Mouse (Mus musculus): ENCODE results near the gene Nvl.

Gene Nvl

GRCm38 (mm10) chr1:181064648-181065047 is 79.4 kb downstream of the Nvl start:
- no peak for DNase-seq

DNA sequence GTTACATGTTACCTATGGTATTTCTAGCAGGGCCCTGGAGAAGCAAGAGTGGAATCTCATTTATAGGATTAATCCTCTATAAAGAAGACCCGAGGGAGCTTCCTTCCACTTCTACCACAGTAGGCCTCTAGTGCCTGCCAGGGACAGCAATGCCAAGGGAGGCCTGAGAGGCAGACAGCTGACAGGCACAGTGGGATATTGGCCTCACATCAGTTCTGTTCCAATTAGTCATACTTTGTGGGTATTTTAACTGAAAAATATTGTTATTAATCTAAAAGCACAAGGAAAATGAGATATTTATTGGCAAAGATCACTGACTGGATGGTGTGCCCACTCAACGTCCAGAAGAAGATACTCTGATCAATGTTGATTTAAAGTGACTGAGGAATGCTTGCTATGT is 80.0 kb downstream of the Nvl start:
- DNase-seq = no peak

DNA sequence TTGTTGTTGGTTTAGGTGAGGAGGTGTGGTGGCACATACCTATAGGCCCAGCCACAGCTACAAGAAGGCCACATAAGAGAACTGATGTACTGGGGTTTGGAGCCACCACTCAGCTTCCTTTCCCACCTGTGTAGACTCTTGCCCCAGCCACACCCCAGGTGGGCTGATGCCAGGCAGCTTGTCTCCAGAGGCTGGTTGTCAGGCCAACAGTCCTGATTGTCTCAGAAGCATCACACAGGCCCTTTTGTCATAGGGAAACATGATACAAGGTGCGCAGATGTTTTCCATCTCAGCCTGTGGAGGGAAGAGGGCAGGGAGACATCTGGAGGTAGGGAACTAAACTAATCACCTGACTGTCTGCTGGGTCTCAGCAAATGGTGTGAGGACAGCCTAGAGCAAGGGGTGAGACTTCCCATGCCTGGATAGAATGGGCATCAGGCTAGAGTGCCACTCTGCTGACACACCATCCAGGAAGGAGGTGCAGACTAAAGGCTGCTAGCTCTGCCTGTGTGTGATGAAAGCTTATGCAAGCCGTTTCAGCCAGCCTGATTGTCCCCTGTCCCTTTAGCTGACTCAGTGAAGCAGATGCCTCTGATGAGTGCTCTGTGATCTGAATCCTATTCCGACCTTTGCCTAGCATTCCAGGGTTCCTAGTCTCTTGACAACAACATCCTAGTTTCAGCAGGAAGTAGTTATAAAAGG is 82.1 kb downstream of the Nvl start:
- DNase-seq = no peak

DNA sequence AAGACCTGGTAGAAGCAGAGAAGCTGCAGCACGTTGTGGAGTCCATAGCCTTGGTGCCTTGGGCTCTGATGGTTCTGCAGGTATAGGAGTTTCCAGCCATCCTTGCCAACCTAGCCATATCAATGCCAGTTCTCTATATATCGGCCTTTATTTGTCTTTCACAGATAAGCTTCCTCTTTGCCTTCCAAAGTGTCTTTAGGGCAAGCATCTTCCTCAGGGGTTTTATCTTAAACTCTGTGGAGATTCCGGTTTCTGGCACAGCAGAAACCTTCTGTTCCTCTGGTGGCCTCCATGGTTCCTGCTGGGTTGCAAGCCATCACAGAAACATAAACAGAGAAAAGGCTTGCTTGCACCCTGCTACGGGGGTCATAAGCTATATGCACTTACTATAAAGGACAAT is 91.1 kb downstream of the Nvl start:
- no peak for DNase-seq

DNA sequence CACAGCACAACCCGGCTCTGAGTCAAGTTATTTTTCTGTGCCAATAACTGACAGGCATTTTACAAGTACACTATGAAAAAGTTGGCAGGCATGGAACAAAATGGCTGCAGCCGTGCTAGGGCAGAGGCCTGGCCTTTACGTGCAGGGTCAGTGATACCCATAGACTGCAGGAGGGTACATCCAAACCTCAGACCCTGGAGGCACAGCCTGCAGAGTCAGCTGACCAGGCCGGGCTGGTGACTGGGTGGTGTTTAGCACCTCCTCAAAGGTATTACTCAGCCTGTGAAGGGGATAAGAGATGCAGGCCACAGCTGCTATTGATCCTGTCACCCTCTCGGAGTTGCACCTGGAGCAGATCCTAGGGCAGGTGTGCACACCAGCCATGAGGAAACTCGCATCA is 93.1 kb downstream of the Nvl start, which contains the start of gene 9130409I23Rik:
TSS of gene 9130409I23Rik (plus strand) at position 301 of the 400 bp plus-strand sequence.
- no peak for DNase-seq

DNA sequence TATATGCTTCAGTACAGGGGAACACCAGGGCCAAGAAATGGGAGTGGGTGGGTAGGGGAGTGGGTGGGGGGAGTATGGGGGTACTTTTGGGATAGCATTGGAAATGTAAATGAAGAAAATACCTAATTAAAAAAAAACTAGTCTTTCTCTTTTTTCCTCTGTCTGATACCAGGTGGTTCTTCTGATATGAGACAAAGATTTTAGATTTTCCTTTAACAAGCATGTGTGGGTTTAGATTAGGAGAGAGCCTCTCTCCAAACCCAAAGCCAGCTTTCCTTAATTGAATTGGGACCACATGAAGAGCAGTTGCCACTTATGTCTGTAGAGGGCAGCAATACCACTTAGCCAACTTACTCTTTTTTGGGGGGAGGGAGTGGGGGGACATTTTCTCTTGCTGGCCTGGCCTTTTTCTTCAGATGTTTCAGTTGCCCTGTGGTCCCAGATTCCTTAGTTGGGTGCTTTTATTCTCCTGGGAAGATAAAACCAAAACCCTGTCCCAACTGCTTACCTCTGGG is 94.6 kb downstream of the Nvl start:
- no peak for DNase-seq

GRCm38 (mm10) chr1:181047520-181047919 is 96.5 kb downstream of the Nvl start:
- no peak for DNase-seq

GRCm38 (mm10) chr1:181039652-181040051 is 104.4 kb downstream of the Nvl start:
- no peak for DNase-seq

DNA sequence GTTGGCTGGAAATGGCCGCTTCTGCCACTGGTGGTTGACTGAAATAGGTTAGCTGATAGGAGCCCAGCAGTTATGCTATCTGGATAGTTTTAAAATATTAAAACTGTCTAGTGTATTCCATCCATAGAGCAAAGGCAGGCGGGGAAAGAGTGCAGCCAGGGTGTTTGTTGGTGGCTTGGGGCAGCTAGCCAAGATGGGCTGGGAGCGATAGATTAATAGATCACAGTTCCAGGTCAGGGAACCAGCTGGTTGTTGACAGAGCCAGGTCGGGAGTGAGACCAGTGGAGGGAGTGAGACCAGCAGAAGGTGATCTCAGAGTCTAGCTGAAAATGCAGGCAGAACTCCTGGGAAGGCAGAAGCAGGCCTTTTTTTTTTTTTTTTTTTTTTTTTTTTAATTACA is 106.4 kb downstream of the Nvl start:
- no peak for DNase-seq

Measured in right cerebral cortex, postnatal 4 days (tissue).